Mouse (Mus musculus): ENCODE data around the gene Cyb5r4. TPM values are rescaled to one million over a fixed set of nuclear protein-coding genes. Genes with fewer than 3 reads are reported as not detected.
A peak's percentile ranks its signal among the peaks of the same experiment; 100 is the strongest.
"Not testable (repeated sequence)": the region's sequence is repeated elsewhere in the genome, so short reads cannot be mapped to it uniquely, and the experiment has no call there.

Gene Cyb5r4
- 10 to 100 TPM; 27.6 to 29.8 TPM for total RNA-seq (2021)

GRCm38 (mm10) chr9:87021778-87022523, at the start of gene Cyb5r4:
Cyb5r4 (plus strand) TSS chr9:87022014.
- peak; percentile 98 for DNase-seq

GRCm38 (mm10) chr9:86972471-86972870, 49.3 kb upstream of the Cyb5r4 start:
- not testable (repeated sequence) for DNase-seq

- no peak for DNase-seq
These were observed 48.3 kb upstream of the Cyb5r4 start for GRCm38 (mm10) chr9:86973562-86973961.

GRCm38 (mm10) chr9:86976896-86977295, 44.9 kb upstream of the Cyb5r4 start:
- DNase-seq: peak; percentile 5

- DNase-seq: no peak
These were observed 43.4 kb upstream of the Cyb5r4 start for GRCm38 (mm10) chr9:86978257-86978907.

- DNase-seq: no peak
These were observed 41.8 kb upstream of the Cyb5r4 start for GRCm38 (mm10) chr9:86980048-86980447.

GRCm38 (mm10) chr9:86980942-86981341, 40.9 kb upstream of the Cyb5r4 start:
- no peak for DNase-seq

GRCm38 (mm10) chr9:86981551-86981950, 40.3 kb upstream of the Cyb5r4 start:
- no peak for DNase-seq

- DNase-seq: no peak
These were observed 37.2 kb upstream of the Cyb5r4 start for GRCm38 (mm10) chr9:86984583-86984982.

- no peak for DNase-seq
These were observed 36.7 kb upstream of the Cyb5r4 start for GRCm38 (mm10) chr9:86985105-86985504.

- no peak for DNase-seq
These were observed 35.0 kb upstream of the Cyb5r4 start for GRCm38 (mm10) chr9:86986703-86987296.

- no peak for DNase-seq
These were observed 32.0 kb upstream of the Cyb5r4 start for GRCm38 (mm10) chr9:86989822-86990221.

- no peak for DNase-seq
These were observed 30.1 kb upstream of the Cyb5r4 start for GRCm38 (mm10) chr9:86991758-86992157.

- no peak for DNase-seq
These were observed 24.6 kb upstream of the Cyb5r4 start for GRCm38 (mm10) chr9:86997046-86997691.

- no peak for DNase-seq
These were observed 21.7 kb upstream of the Cyb5r4 start for GRCm38 (mm10) chr9:86999956-87000582.

- DNase-seq: no peak
These were observed 16.9 kb upstream of the Cyb5r4 start for GRCm38 (mm10) chr9:87004701-87005434.

GRCm38 (mm10) chr9:87005435-87005779, 16.4 kb upstream of the Cyb5r4 start:
- peak; percentile 66 for DNase-seq

GRCm38 (mm10) chr9:87008507-87008906, 13.3 kb upstream of the Cyb5r4 start:
- DNase-seq: no peak

GRCm38 (mm10) chr9:87008919-87009318, 12.9 kb upstream of the Cyb5r4 start:
- DNase-seq: no peak

- peak; percentile 8 for DNase-seq
These were observed 6.4 kb upstream of the Cyb5r4 start, which contains the start of gene Ripply2 for GRCm38 (mm10) chr9:87015288-87015937. Ripply2 (plus strand) TSS chr9:87015537.

- DNase-seq: no peak
These were observed 5.9 kb upstream of the Cyb5r4 start for GRCm38 (mm10) chr9:87015938-87016294.

All from heart, postnatal 4 days (tissue).